Mouse (Mus musculus): ENCODE measurements at regions not wholly inside any gene's neighbourhood (a gene's known extent, or its start where the extent isn't known, plus 50 kb on each side); places are given as distances from the start of the nearest gene placed in this dataset.

DNA sequence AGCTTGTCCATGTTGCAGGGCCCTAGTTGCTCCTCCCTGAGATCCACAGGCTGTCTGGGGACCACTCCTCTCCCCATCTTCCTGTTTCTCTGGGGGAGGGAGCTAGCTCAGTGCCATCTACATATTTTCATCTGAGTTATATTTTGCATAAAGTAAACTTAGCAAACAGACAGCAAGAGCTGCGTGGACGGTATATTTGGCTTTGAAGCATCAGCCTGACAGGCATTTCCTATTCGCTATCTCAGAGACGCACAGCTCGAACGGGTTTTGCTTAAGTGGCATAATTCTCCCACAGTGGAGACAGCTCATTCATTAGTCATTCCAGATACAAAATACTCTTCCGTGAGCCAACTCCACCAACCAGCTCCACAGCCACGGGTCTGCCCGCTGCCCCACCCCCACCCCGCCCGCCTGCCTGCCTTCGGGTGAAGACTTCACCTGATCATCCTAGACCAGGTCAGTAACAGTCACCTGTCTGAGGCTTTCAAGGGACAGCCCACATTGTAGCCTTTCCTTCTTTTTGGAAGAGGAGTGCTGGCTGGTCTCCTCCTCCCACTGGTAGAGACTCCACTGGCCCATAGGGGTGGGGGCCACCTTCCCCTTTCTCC, 64.5 kb upstream of the Vps8 start:
- DNase-seq (ENCODE audit: low spot score): no peak
- intact Hi-C loops (cut with DNase I): no loop called here

DNA sequence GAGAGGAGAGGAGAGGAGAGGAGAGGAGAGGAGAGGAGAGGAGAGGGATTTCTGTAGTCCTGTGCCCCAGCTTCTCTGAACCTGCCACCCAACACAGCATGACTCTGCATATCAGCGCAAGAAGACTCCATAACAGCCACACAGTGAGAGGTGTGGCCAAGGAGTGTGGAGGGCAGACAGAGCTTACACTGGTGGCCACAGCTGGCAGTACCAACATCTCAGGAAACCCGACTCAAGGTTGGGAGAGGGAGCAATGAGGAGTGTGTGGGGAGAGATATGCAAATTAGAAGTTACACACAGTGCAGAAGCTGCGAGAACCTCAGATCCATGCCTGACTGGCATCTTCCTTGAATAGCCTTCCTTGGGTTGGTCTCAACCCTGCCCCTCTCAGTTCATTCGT, 63.5 kb upstream of the Vps8 start:
- intact Hi-C loops (cut with DNase I): no loop called here
- no peak for DNase-seq (ENCODE audit: low spot score)

DNA sequence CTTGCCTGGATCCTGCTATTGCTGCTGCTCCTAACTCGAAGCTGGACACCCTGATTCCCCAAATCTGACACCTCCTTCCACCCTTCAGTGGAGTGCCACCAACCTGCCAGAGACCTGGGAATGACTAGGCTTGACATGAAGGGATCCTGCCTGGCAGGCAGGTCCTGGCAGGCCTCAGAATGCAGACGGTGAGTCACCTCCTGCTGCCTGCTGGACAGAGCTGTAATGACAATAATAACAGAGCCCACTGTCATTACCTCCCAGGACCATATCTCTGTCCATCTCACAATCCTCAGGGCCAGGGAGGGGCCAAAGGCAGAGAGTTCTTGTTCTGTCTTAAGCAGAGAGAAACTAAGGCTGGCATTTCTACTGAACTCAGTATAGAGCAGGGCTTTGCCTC, 61.5 kb upstream of the Vps8 start:
- intact Hi-C loops (cut with DNase I): loop anchor here (10.0 kb wide), 1 partner anchor 157 kb away; the partner anchor contains the start of gene Ephb3
- DNase-seq (ENCODE audit: low spot score): no peak

DNA sequence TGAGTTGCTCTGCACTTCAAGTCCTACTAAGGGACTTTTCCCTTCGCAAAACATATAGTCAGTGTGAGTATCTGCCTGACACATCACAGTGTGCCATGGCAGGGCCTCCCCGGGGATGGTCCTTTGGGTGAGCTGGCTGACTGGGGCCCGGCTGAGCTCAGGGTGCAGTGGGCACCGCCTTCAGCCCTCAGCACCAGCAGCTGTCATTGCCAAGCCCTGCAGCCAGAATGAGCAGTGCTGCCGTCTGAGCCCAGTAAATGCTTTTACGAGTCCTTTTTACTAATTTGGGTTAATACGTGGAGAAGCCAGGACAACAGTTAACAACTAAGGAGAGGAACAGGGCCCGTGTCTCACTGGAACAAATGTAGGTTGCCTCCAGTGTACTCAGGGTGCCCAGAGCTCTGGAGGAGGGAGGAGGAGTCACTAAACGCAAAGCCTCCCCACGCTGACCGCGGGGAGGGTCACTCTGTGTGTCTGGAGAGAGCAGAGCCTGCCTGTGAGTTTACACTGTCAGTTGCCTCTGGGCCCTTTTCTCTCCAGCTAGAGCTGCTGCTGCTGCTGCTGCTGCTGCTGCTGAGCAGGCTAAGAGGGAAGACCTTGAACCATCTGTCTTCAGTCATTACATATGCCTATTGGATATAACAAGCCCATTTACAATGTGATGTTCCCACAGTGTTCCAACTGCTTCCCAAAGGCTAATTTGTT, 60.1 kb upstream of the Vps8 start:
- no peak for DNase-seq (ENCODE audit: low spot score)
- intact Hi-C loops (cut with DNase I): loop anchor here (10.0 kb wide), 1 partner anchor 158 kb away; the partner anchor contains the start of gene Ephb3

DNA sequence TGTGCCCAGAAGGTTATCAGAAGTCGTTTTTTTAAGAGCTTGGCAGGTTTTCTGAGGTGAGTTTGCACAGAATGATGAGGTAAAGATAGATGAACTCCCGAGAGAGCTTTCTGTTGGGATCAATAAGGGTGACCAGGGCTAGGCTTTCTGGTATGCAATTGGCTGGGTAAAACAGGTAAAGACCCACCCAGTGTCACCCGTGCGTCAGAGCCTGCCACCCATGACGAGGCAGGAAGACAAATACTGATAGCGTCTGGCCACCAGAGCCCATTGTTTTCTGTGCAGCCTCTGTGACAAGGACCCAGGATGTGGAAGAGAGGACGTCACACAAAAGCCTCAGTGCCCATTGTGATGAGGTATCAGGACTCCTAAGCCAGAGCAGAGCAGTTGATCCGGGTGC, 58.0 kb upstream of the Vps8 start:
- intact Hi-C loops (cut with DNase I): loop anchor here (5.0 to 10.0 kb wide), 2 partner anchors 118 to 160 kb away; partner anchors contain the start of gene Ephb3

DNA sequence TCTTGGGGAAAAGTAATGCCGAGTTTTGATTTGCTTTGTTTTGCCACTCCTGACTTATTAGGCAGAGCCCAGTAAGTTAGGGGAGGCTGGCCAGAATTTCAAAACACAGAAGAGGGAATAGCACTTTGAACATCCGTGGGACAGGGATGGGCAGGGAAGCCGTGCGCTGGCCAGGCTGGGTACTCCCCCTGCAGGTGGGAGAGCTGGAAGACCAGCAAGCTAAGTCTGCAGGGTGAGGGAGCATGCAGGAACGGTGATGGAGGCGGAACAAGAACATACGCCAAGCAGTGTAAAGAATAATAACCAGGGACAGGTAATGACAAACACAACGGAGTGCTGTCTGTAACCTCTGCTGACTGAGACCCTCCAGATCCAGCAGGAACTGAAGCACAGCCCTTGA, 55.5 kb upstream of the Vps8 start:
- no peak for DNase-seq (ENCODE audit: low spot score)
- intact Hi-C loops (cut with DNase I): loop anchor here (5.0 to 10.0 kb wide), 2 partner anchors 120 to 163 kb away; partner anchors contain the start of gene Ephb3

More for the DNA sequence above, 58.0 kb upstream of the Vps8 start:
- no peak for DNase-seq (ENCODE audit: low spot score)

DNA sequence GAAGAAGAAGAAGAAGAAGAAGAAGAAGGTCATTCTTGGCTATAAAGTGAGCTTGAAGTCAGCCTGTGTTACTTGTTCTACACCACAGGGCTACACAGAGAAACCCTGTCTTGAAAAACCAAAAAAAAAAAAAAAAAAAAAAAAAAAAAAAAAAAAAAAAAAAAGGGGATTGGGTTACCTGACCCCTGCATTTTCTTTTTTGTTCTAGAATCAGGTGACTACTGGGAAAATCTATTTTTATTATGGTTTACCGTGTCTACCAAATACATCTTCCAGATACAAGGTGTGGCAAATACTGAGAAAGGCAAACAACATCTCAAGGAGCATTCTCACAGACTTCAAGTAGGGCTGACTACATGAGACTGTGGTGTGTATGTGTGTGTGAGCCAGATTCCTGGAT, 54.1 kb upstream of the Vps8 start:
- DNase-seq (ENCODE audit: low spot score): no peak
- intact Hi-C loops (cut with DNase I): loop anchor here (5.0 to 10.0 kb wide), 2 partner anchors 122 to 164 kb away; partner anchors contain the start of gene Ephb3

DNA sequence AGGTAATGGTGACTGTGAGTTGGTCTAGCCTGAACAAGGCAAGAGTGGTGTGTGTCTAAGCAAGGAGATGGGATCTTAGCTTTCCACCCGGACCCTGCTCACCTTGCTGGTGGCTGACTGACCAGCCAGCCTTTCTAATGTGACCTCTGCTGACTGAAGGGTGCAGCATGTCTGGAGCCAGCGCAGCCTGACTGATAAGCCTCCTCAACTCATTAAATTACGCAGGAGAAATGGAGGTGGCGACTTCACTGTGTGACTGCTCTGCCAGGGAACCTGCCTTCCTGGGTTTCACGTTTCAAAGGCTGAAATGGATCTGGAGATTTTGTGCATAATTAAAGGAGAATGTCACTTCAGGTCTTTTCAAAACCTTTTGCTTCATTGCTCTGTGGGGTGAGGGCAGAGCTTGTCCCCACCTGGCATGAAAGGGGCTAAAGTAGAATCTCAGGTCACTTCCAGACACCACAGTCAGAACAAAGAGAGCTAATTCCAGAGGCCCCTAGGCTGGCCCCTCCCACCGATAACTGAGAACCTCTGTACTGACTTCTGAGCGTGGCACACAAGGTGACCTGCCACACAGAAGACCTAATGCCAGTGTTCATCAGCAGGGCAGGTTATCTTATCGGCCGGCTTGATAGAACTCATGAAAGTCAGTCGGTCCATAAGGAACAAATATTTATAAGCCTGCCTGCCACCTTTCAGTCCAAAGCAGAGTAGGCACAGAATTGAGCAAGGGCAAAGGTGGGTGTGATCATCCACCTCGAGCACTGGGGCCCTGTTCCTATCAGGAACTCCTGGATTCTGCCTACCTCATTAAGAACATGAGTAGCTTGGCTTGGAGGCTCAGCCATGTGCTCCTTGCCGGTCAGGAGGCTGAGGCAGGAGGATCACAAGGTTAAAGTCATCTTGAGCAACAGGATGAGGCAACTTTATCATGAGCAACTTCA, 53.1 kb upstream of the Vps8 start:
- intact Hi-C loops (cut with DNase I): loop anchor here (5.0 to 10.0 kb wide), 2 partner anchors 123 to 165 kb away; partner anchors contain the start of gene Ephb3
- DNase-seq (ENCODE audit: low spot score): no peak
